Mouse (Mus musculus) hindbrain, embryonic 14.5 days (tissue): ENCODE results near the gene Cacna1c. TPM values are rescaled to one million over a fixed set of nuclear protein-coding genes. Genes with fewer than 3 reads are reported as not detected.

Experiments
- ATAC-seq: fragments of 200-750 bp; cut with Nextera tagmentation; 2 replicates; pipeline ENCODE4 v1.8.0; 2017; ENCODE audit warnings: moderate number of reproducible peaks, mild to moderate bottlenecking, moderate TSS enrichment, moderate library complexity; ENCODE audit not compliant: low FRiP score
- DNase-seq: peaks from one replicate; pipeline ENCODE4 v3.0.0-alpha.2; 2015; ENCODE audit warnings: low spot score
- H3K27ac ChIP-seq: fragments of 300-500 bp; sonication (generic); 2 replicates; pipeline ENCODE4 v1.5.1; 2014; ENCODE audit warnings: mild to moderate bottlenecking, moderate library complexity
- H3K27me3 ChIP-seq: fragments of 300-500 bp; sonication (generic); 2 replicates; pipeline ENCODE4 v1.6.1; 2014; ENCODE audit warnings: mild to moderate bottlenecking, low read length, mixed read lengths; ENCODE audit not compliant: control insufficient read depth, insufficient read depth
- H3K36me3 ChIP-seq: fragments of 300-500 bp; sonication (generic); replicated peaks from 2 replicates; pipeline ENCODE4 v1.6.1; 2014; ENCODE audit not compliant: control insufficient read depth, insufficient read depth
- H3K4me1 ChIP-seq: fragments of 300-500 bp; sonication (generic); replicated peaks from 2 replicates; pipeline ENCODE4 v1.6.1; 2014; ENCODE audit warnings: antibody characterized with exemption, low read length, mixed read lengths; ENCODE audit not compliant: control insufficient read depth, insufficient read depth
- H3K4me2 ChIP-seq: fragments of 300-500 bp; sonication (generic); replicated peaks from 2 replicates; pipeline ENCODE4 v1.6.1; 2014; ENCODE audit warnings: mild to moderate bottlenecking, moderate library complexity
- H3K4me3 ChIP-seq: fragments of 300-500 bp; sonication (generic); replicated peaks from 2 replicates; pipeline ENCODE4 v1.5.1; 2014; ENCODE audit warnings: mild to moderate bottlenecking, low read length
- H3K9ac ChIP-seq: fragments of 300-500 bp; sonication (generic); 2 replicates; pipeline ENCODE4 v1.6.1; 2014
- H3K9me3 ChIP-seq: fragments of 300-500 bp; sonication (generic); 2 replicates; pipeline ENCODE4 v1.6.1; 2016; ENCODE audit warnings: low read length; ENCODE audit not compliant: control insufficient read depth
- WGBS: fragments of 180-500 bp; shearing (Covaris S2); extraction: QIAGEN DNeasy Blood & Tissue Kit; methylation state at CpG from one replicate; pipeline ENCODE4 v1.1.7; 2014; 5-methylcytosine and 5-hydroxymethylcytosine counted together
- polyA plus RNA-seq: library from polyadenylated mRNA; unstranded; fragments of >200 nt; fragmentation: Nextera tagmentation; extraction: Ambion mirVana; gene quantifications from 2 replicates; pipeline ENCODE4 v1.2.1, GENCODE M21; 2014

The Cacna1c gene
- polyA plus RNA-seq, 1 experiment from 2014 or later: 10.1 TPM

DNA sequence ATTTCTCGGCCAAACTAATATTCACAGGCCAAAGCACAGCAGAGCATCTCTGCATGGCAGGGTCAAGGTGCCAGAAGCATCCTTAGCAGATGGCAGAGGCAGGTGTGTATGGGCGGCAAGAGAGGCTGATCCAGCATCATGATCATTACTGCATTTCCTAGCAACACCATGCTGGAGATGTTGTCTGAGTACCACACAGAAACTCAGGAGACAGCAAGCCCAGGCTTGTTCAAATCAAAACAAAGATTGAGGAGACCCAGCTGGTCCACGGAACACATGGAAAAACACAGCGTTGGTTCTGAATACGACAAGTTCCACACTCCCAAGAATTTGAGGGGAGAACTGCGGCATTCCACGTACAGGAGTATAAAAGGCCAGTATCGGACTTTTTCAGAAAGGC is 116.6 kb downstream of the Cacna1c start:
- no peaks in the 10 kb centered on the region for H3K9me3 ChIP-seq
- no peaks in the 10 kb centered on the region for H3K27me3 ChIP-seq
- H3K36me3 ChIP-seq: no peaks in the 10 kb centered on the region
- no peak overlapping the region for H3K4me2 ChIP-seq
- no peak overlapping the region for H3K4me3 ChIP-seq
- H3K4me1 ChIP-seq: 0 out of 2 replicates have a peak, but pooled peaks cover under 1% of the 10 kb centered on the region
- no peak overlapping the region for H3K9ac ChIP-seq
- DNase-seq (no peak), ATAC-seq (no peak)
- WGBS: 78% methylated on average over 8 of the region's 8 CpGs
- H3K27ac ChIP-seq: no peak overlapping the region

DNA sequence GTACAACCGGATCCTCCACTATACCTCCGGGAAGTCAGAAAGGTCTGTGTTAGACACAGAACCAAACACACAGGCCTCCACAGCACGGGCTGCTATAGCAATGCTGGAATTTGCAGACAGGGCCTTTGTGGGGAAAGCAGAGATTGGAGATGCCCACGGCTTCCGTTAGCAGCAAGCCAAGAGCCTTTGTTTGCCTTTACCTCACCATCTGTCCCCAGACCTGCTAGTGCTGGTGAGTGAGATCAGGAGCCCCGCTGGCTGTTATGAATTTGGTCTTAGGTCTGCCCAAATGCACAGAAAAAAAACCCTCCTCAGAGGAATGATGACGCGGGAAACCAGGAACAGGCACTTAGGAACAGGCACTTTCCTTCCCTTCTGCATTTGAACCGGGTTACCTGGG is 117.3 kb downstream of the Cacna1c start:
- Histone ChIP-seq H3K27me3 (no peaks in the 10 kb centered on the region), H3K36me3 (no peaks in the 10 kb centered on the region), H3K9ac (no peak overlapping the region), H3K27ac (peak overlapping the region; percentile 27; the same call in 1 of the 2 replicates), H3K4me2 (no peak overlapping the region), H3K4me3 (no peak overlapping the region), H3K9me3 (no peaks in the 10 kb centered on the region), H3K4me1 (0 out of 2 replicates have a peak, but pooled peaks cover 5% of the 10 kb centered on the region)
- DNase-seq (no peak), ATAC-seq (no peak)
- WGBS: 80% methylated on average over 9 of the region's 9 CpGs

DNA sequence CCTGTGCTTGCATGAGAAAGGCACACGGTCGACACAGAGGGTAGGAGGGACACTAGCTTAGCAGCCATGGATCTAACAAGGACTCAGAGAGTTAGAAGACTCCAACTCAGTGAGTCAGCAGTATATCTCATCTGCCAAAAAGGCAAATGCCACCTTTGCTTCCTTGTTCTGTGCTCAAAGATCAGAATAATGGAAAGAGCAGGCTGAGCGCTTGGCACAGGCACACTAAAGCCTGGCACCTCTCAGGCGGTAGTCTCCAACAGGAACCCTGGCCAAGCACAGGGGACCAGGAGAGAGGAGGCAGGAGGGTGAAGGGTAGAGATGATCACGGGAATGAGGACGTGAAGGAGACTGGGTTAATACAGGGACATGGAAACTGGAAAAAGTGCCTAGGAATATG is 119.0 kb downstream of the Cacna1c start:
- H3K9ac ChIP-seq: no peak overlapping the region
- no peak overlapping the region for H3K4me2 ChIP-seq
- no peaks in the 10 kb centered on the region for H3K27me3 ChIP-seq
- no peak for DNase-seq
- ATAC-seq: no peak
- H3K4me1 ChIP-seq: 0 out of 2 replicates have a peak, but pooled peaks cover 5% of the 10 kb centered on the region
- H3K27ac ChIP-seq: no peak overlapping the region
- no peak overlapping the region for H3K4me3 ChIP-seq
- WGBS: 93% methylated on average over 6 of the region's 6 CpGs
- no peaks in the 10 kb centered on the region for H3K9me3 ChIP-seq
- H3K36me3 ChIP-seq: no peaks in the 10 kb centered on the region

DNA sequence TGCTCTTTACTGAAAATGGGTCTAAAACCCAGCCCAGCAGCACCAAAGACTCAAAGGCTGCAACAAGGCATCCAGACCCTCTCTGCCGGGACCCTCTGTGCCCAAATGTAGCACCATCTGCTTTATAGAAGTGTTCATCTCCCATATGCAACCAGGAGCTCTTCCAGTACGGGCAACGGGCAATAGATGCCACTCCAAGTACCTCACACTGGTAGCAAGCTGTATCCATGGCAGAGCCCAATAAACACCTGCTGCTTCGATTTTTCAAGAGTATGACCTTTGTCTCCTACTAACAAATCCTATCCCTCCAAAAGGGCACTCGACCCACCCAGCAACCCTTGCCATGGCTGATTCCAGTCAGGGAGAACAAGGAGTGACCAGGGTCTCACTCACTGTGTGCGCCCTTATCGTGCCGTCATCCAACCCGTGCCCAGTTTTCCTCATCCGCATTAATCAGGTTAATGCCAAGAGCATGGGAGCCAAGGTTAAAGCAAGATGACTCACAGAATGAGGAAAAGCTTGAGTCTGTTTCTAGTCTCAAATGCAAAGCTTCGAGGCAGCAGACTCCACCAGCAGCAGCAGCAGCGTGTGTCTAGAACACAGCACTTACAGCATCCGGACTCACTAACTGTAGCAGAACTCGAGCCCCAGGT is 122.7 kb downstream of the Cacna1c start:
- Histone ChIP-seq H3K27me3 (no peaks in the 10 kb centered on the region), H3K4me2 (no peak overlapping the region), H3K4me1 (peaks cover 11% of the 10 kb centered on the region; the same call in 1 of the 2 replicates), H3K9ac (no peak overlapping the region), H3K4me3 (no peak overlapping the region), H3K9me3 (no peaks in the 10 kb centered on the region), H3K27ac (no peak overlapping the region), H3K36me3 (no peaks in the 10 kb centered on the region)
- WGBS: 93% methylated on average over 14 of the region's 14 CpGs
- no peak for DNase-seq
- no peak for ATAC-seq

DNA sequence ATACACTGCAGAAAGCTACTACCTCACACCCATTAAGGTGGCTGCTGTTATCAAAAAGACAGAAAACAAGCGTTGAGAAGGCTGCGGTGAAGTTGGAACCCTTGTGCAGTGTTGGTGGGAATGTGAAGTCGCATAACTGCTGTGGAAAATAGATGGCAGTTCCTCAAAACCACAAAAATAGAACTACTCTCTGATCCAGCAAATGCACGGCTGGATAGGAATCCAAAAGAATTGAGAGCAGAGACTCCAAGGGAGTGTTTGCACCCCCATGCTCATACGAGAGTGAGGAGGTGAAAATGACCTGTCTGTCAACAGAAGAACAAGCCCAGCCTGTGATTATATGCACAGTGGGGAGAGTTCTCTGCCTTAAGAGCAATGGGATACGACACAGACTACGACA is 123.4 kb downstream of the Cacna1c start:
- H3K4me2 ChIP-seq: no peak overlapping the region
- DNase-seq (no peak), ATAC-seq (no peak)
- H3K4me3 ChIP-seq: no peak overlapping the region
- H3K9ac ChIP-seq: no peak overlapping the region
- H3K36me3 ChIP-seq: no peaks in the 10 kb centered on the region
- H3K27me3 ChIP-seq: no peaks in the 10 kb centered on the region
- H3K9me3 ChIP-seq: no peaks in the 10 kb centered on the region
- no peak overlapping the region for H3K27ac ChIP-seq
- peaks cover 11% of the 10 kb centered on the region; the same call in 1 of the 2 replicates for H3K4me1 ChIP-seq
- WGBS: 68% methylated on average over 7 of the region's 7 CpGs

DNA sequence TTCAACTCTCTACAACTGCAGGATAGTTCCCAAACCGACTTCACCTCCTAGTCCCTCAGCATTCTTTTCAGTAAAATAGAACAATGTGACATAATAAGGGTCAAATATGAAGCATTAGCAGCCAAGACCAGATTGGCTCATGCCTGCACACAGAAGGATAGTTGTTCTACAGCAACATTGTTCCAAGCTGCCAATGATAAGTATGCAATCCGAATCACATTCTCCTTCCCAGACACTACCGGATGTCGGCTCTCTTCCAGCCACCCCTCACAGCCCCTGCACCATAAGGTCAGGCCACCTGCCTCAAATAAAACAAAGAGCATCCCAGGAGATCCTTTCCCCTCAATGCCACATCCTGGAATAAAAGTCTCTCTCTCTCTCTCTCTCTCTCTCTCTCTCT is 125.4 kb downstream of the Cacna1c start:
- no peaks in the 10 kb centered on the region for H3K9me3 ChIP-seq
- no peak for DNase-seq
- 66% methylated on average over 4 of the region's 4 CpGs for WGBS
- no peak for ATAC-seq
- no peak overlapping the region for H3K4me2 ChIP-seq
- H3K4me3 ChIP-seq: no peak overlapping the region
- no peak overlapping the region for H3K27ac ChIP-seq
- no peak overlapping the region for H3K9ac ChIP-seq
- H3K27me3 ChIP-seq: no peaks in the 10 kb centered on the region
- peaks cover 11% of the 10 kb centered on the region; the same call in 1 of the 2 replicates for H3K4me1 ChIP-seq
- H3K36me3 ChIP-seq: no peaks in the 10 kb centered on the region

DNA sequence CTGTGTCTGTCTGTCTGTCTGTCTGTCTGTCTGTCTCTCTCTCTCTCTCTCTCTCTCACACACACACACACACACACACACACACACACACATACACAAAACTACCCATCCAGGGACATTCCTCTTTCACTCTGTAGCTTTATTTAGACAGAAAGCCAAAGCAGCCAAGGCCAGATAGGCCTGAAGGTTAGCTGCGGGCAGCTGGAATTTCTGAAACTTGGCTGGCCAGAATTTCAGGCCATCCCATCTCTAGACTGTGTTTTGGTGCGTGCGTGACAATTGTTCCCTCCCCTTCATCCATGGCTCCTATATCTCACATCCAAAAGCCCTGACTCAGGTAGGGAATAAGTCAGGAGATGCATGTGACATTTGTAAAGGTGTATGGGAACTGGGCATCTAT is 125.9 kb downstream of the Cacna1c start:
- no peaks in the 10 kb centered on the region for H3K36me3 ChIP-seq
- no peaks in the 10 kb centered on the region for H3K27me3 ChIP-seq
- no peak for DNase-seq
- 92% methylated on average over 3 of the region's 3 CpGs for WGBS
- no peak overlapping the region for H3K27ac ChIP-seq
- no peak overlapping the region for H3K9ac ChIP-seq
- no peaks in the 10 kb centered on the region for H3K9me3 ChIP-seq
- no peak overlapping the region for H3K4me3 ChIP-seq
- H3K4me1 ChIP-seq: peaks cover 14% of the 10 kb centered on the region; the same call in 1 of the 2 replicates
- no peak overlapping the region for H3K4me2 ChIP-seq
- no peak for ATAC-seq

DNA sequence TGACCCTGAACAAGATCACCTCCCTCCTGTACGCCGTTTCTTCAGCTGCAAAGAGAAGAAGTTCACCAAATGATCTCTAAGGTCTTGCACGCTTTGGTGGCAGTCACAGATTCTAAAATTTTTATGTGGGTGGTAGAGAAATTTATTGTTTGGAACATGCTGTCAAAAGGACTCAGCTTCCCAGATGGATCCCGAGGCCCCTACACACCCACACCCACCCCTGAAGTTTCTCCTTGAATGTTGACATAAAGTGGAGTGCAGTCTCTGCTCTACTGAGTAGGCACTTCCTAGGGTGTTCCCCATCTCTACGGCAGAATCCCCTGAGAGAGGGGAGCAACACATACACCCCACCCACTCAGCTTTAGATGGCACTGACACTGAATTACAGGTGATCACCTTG is 127.1 kb downstream of the Cacna1c start:
- 89% methylated on average over 5 of the region's 5 CpGs for WGBS
- H3K9me3 ChIP-seq: no peaks in the 10 kb centered on the region
- no peak overlapping the region for H3K4me3 ChIP-seq
- H3K9ac ChIP-seq: no peak overlapping the region
- H3K27me3 ChIP-seq: no peaks in the 10 kb centered on the region
- ATAC-seq (no peak), DNase-seq (no peak)
- peaks cover 9% of the 10 kb centered on the region; the same call in 1 of the 2 replicates for H3K4me1 ChIP-seq
- no peak overlapping the region for H3K4me2 ChIP-seq
- H3K36me3 ChIP-seq: no peaks in the 10 kb centered on the region
- H3K27ac ChIP-seq: no peak overlapping the region

DNA sequence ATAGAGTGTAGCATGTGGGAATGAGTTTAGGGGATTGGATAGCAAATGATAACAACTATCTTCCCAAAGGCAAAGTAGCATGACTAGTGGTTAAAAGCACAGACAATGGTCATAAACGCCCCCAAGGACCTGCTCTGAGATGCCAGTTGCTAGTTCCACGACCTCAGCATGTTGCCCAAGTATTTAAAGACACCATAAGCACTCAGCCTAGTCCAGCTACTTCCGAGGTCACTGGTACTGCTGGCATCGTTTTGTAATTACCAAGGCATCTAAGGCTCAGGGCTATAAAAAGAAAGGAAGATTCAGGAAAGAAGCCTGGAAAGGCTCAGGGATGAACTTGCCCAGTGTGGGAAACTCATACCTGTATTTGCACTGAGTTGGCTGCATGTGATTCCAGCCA is 127.6 kb downstream of the Cacna1c start:
- Histone ChIP-seq H3K4me3 (no peak overlapping the region), H3K27ac (no peak overlapping the region), H3K9ac (no peak overlapping the region), H3K4me1 (peaks cover 9% of the 10 kb centered on the region; the same call in 1 of the 2 replicates), H3K36me3 (no peaks in the 10 kb centered on the region), H3K9me3 (no peaks in the 10 kb centered on the region), H3K27me3 (no peaks in the 10 kb centered on the region), H3K4me2 (no peak overlapping the region)
- 76% methylated on average over 4 of the region's 4 CpGs for WGBS
- no peak for ATAC-seq
- DNase-seq: no peak

DNA sequence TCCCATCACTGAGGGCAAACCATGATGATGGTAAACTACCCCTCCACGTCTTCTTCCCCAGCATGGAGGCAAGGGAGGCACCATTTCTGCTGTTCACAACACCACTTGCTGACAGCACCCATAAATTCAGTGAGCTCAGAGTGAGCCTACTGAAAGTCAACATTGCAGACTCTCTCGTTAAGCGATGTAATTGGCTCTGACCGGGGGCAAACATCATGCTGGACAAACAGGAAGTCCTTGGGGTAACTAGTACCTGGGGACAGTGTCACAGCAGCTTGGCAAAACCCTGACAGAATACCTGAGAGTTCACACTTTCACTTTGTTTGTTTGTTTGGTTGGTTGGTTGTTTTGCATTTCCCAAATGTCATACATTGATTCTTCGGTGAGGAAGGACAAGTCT is 131.3 kb downstream of the Cacna1c start:
- no peaks in the 10 kb centered on the region for H3K36me3 ChIP-seq
- ATAC-seq: no peak
- H3K9ac ChIP-seq: no peak overlapping the region
- H3K4me1 ChIP-seq: peaks cover 4% of the 10 kb centered on the region; the same call in 1 of the 2 replicates
- H3K27ac ChIP-seq: no peak overlapping the region
- H3K4me2 ChIP-seq: no peak overlapping the region
- no peak overlapping the region for H3K4me3 ChIP-seq
- no peaks in the 10 kb centered on the region for H3K9me3 ChIP-seq
- 92% methylated on average over 5 of the region's 5 CpGs for WGBS
- no peaks in the 10 kb centered on the region for H3K27me3 ChIP-seq
- no peak for DNase-seq
